Mouse (Mus musculus) liver, embryonic 11.5 days (tissue): ENCODE measurements around the gene Camk1g. TPM values are rescaled to one million over a fixed set of nuclear protein-coding genes. Genes with fewer than 3 reads are reported as not detected.

Experiments
- ATAC-seq: fragments of 200-750 bp; cut with Nextera tagmentation; replicated peaks from 2 replicates; pipeline ENCODE4 v1.8.0; 2017; ENCODE audit warnings: moderate number of reproducible peaks, mild to moderate bottlenecking, moderate TSS enrichment, moderate library complexity; ENCODE audit not compliant: low FRiP score
- DNase-seq: peaks from one replicate; pipeline ENCODE4 v3.0.0-alpha.2; 2017; ENCODE audit warnings: low spot score
- H3K27ac ChIP-seq: fragments of 300-500 bp; sonication (generic); 2 replicates; pipeline ENCODE4 v1.5.1; 2014; ENCODE audit warnings: mild to moderate bottlenecking, low read depth, low read length, control low read depth
- H3K27me3 ChIP-seq: fragments of 300-500 bp; sonication (generic); replicated peaks from 2 replicates; pipeline ENCODE4 v1.6.1; 2014; ENCODE audit warnings: low read length, mixed read lengths; ENCODE audit not compliant: control insufficient read depth, insufficient read depth
- H3K36me3 ChIP-seq: fragments of 300-500 bp; sonication (generic); 2 replicates; pipeline ENCODE4 v1.6.1; 2014; ENCODE audit warnings: mild to moderate bottlenecking, low read length, moderate library complexity, mixed read lengths; ENCODE audit not compliant: control insufficient read depth, insufficient read depth
- H3K4me1 ChIP-seq: fragments of 300-500 bp; sonication (generic); replicated peaks from 2 replicates; pipeline ENCODE4 v1.6.1; 2014; ENCODE audit warnings: low read length, mixed read lengths; ENCODE audit not compliant: control insufficient read depth, insufficient read depth
- H3K4me2 ChIP-seq: fragments of 300-500 bp; sonication (generic); 2 replicates; pipeline ENCODE4 v1.6.1; 2014; ENCODE audit warnings: mild to moderate bottlenecking, control low read depth, moderate library complexity
- H3K4me3 ChIP-seq: fragments of 300-500 bp; sonication (generic); 2 replicates; pipeline ENCODE4 v1.5.1; 2014; ENCODE audit warnings: low read depth, low read length, control low read depth
- H3K9ac ChIP-seq: fragments of 300-500 bp; sonication (generic); 2 replicates; pipeline ENCODE4 v1.6.1; 2014; ENCODE audit warnings: low read depth, low read length, control low read depth
- H3K9me3 ChIP-seq: fragments of 300-500 bp; sonication (generic); 2 replicates; pipeline ENCODE4 v1.6.1; 2016; ENCODE audit warnings: low read length, inconsistent platforms, mixed read lengths; ENCODE audit not compliant: control insufficient read depth
- WGBS: fragments of 180-500 bp; shearing (Covaris S2); extraction: QIAGEN DNeasy Blood & Tissue Kit; methylation state at CpG from one replicate; pipeline ENCODE4 v1.1.7; 2014; 5-methylcytosine and 5-hydroxymethylcytosine counted together
- polyA plus RNA-seq: library from polyadenylated mRNA; unstranded; fragments of >200 nt; fragmentation: Nextera tagmentation; extraction: Ambion mirVana; gene quantifications from 2 replicates; pipeline ENCODE4 v1.2.1, GENCODE M21; 2014

The Camk1g gene
- polyA plus RNA-seq, 1 experiment from 2014 or later, result 3.3 TPM

GRCm38 (mm10) chr1:193325891-193326290 is 44.2 kb downstream of the Camk1g start:
- H3K4me2 ChIP-seq, result no peak overlapping the region
- H3K9me3 ChIP-seq, result no peaks in the 10 kb centered on the region
- WGBS, result 84% methylated on average over 6 of the region's 6 CpGs
- H3K4me1 ChIP-seq, result peaks cover 2% of the 10 kb centered on the region; the same call in 1 of the 2 replicates
- ATAC-seq (no peak), DNase-seq (no peak)
- H3K9ac ChIP-seq, result no peak overlapping the region
- H3K27me3 ChIP-seq, result no peaks in the 10 kb centered on the region
- no peaks in the 10 kb centered on the region for H3K36me3 ChIP-seq
- no peak overlapping the region for H3K27ac ChIP-seq
- H3K4me3 ChIP-seq, result no peak overlapping the region

DNA sequence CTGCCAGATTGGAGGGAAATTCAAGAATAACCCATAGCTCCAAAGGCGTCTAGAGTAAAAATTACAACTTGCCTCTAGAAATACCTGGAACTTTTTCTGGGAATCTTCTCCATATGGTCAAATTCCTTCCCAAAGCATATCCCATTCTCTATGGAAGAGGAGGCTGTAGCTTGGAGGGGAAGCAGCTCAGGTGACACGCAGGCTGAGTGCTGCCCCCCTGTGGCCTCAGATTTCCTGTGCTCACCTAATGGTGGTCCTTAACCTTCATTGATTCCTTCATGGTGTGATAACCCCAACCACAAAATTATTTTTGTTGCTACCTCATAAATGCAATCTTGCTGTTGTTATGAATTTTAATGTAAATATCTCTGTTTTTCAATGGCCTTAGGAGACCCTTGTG is 45.9 kb downstream of the Camk1g start:
- Histone ChIP-seq H3K4me2 (no peak overlapping the region), H3K27me3 (no peaks in the 10 kb centered on the region), H3K27ac (no peak overlapping the region), H3K9ac (no peak overlapping the region), H3K36me3 (no peaks in the 10 kb centered on the region), H3K4me1 (peaks cover 2% of the 10 kb centered on the region; the same call in 1 of the 2 replicates), H3K9me3 (no peaks in the 10 kb centered on the region), H3K4me3 (no peak overlapping the region)
- ATAC-seq (no peak), DNase-seq (no peak)
- WGBS, result 35% methylated on average over 2 of the region's 2 CpGs

- Histone ChIP-seq H3K4me3 (no peak overlapping the region), H3K9ac (no peak overlapping the region), H3K4me2 (no peak overlapping the region), H3K9me3 (no peaks in the 10 kb centered on the region), H3K4me1 (peaks cover 2% of the 10 kb centered on the region; the same call in 1 of the 2 replicates), H3K36me3 (no peaks in the 10 kb centered on the region), H3K27me3 (no peaks in the 10 kb centered on the region), H3K27ac (no peak overlapping the region)
- WGBS, result 86% methylated on average over 6 of the region's 6 CpGs
- DNase-seq (no peak), ATAC-seq (no peak)
Measured at GRCm38 (mm10) chr1:193323686-193324085, 46.4 kb downstream of the Camk1g start.

DNA sequence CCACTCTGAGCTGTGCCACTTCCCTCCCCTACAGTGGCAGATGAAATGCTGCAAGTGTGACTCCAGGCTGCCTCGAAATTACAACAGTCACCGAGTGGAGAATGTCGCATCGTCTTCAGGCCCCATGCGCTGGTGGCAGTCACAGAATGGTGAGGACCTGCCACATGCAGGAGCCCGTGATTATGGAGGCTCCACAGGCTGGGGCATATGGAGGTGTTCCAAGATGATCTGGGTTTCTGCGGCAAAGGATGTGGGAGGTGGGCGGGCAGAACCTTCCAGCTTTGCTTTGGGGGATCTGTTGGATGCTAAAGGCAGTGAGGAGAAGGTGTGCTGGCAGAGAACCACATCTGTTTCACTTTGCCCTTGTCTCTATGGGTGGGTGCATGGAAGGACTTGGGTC is 49.7 kb downstream of the Camk1g start:
- WGBS, result 78% methylated on average over 8 of the region's 8 CpGs

DNA sequence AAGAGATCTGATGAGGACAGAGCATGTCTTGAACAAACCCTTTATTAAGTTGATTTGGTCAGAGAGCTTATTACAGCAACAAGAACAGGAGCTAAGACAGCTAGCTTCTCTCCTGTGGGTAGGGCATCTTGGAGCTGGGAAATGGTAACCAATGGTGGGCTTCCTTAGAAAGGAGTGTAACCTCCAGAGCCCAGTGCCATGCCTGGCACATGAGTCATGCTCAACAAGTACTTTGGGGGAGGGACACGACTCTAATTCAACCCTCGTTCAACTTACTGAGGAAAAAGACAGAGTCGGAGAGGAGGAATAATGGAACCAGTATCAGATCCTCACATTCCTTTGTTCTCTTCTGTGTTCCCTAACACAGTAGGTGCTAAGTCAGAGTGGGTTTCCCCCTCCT is 50.4 kb downstream of the Camk1g start:
- no peak overlapping the region for H3K4me3 ChIP-seq
- H3K9me3 ChIP-seq, result no peaks in the 10 kb centered on the region
- no peak overlapping the region for H3K4me2 ChIP-seq
- no peak overlapping the region for H3K9ac ChIP-seq
- no peaks in the 10 kb centered on the region for H3K4me1 ChIP-seq
- no peaks in the 10 kb centered on the region for H3K27me3 ChIP-seq
- H3K27ac ChIP-seq, result no peak overlapping the region
- WGBS, result 64% methylated on average over 3 of the region's 3 CpGs
- no peak for ATAC-seq
- DNase-seq, result no peak
- H3K36me3 ChIP-seq, result no peaks in the 10 kb centered on the region

More for the DNA sequence above, 49.7 kb downstream of the Camk1g start:
- Histone ChIP-seq H3K9me3 (no peaks in the 10 kb centered on the region), H3K27ac (no peak overlapping the region), H3K9ac (no peak overlapping the region), H3K4me1 (no peaks in the 10 kb centered on the region), H3K36me3 (no peaks in the 10 kb centered on the region), H3K4me3 (no peak overlapping the region), H3K4me2 (no peak overlapping the region), H3K27me3 (no peaks in the 10 kb centered on the region)
- ATAC-seq, result no peak
- no peak for DNase-seq

DNA sequence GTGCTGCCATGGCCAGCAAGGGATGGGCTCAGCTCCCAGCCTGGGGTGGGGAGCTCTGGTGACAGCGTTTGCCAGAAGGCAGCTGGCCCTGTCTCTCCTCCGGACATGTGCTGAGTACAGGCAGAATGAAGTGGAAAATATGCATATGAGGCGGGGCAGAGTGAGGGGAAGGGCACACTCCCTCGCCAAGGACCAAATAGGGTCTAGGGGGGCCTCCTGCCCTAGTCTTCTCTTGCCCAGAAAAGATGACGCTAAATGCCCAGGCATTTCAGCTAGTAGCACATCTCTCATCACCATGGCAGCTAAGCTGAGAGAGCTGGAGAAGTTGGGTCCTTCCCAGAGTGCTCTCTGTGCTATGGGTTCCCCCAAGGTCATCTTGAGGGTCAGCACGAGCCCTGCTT is 52.9 kb downstream of the Camk1g start:
- H3K27me3 ChIP-seq, result no peaks in the 10 kb centered on the region
- no peaks in the 10 kb centered on the region for H3K4me1 ChIP-seq
- no peak for ATAC-seq
- no peak overlapping the region for H3K4me2 ChIP-seq
- no peak overlapping the region for H3K27ac ChIP-seq
- DNase-seq, result no peak
- no peak overlapping the region for H3K9ac ChIP-seq
- H3K9me3 ChIP-seq, result no peaks in the 10 kb centered on the region
- H3K36me3 ChIP-seq, result no peaks in the 10 kb centered on the region
- 48% methylated on average over 6 of the region's 6 CpGs for WGBS
- H3K4me3 ChIP-seq, result no peak overlapping the region

GRCm38 (mm10) chr1:193316358-193316750 is 53.7 kb downstream of the Camk1g start:
- ATAC-seq (no peak), DNase-seq (no peak)
- no peak overlapping the region for H3K9ac ChIP-seq
- H3K4me2 ChIP-seq, result no peak overlapping the region
- H3K4me3 ChIP-seq, result no peak overlapping the region
- H3K4me1 ChIP-seq, result no peaks in the 10 kb centered on the region
- no peaks in the 10 kb centered on the region for H3K36me3 ChIP-seq
- no peaks in the 10 kb centered on the region for H3K27me3 ChIP-seq
- H3K9me3 ChIP-seq, result no peaks in the 10 kb centered on the region
- WGBS, result 68% methylated on average over 9 of the region's 9 CpGs
- no peak overlapping the region for H3K27ac ChIP-seq

DNA sequence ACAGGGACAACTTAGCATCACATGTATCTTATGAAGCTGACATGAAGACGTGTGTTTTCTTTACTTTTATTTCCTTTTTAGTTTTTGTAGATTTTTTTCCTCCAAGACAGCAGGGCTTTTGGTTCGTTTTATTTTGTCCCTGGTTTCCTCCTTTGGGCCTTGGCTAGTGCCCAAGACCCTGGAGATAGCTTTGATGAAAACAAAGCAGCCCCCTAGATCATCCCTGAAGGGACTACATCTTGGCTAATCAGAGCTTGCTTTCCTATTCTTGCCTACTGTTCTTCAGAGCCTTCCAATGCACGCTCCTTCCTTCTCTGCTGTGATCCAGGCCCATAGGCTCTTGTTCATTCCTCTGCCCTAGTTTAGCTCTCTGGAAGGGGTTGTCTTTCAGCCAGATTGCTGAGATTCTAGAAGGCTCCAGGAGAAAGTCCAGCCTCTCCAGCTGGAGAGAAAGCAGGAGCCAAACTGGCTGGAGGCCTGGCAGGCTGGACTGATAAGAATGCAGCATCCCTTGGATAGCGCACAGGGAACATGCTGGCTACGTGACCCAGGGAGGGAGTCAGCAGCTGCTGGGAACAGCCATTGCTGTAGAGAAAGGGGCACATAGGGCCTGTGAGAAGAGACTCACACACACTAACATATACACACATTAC is 54.3 kb downstream of the Camk1g start:
- no peak overlapping the region for H3K4me3 ChIP-seq
- H3K4me1 ChIP-seq, result no peaks in the 10 kb centered on the region
- ATAC-seq (no peak), DNase-seq (no peak)
- H3K9me3 ChIP-seq, result no peaks in the 10 kb centered on the region
- H3K9ac ChIP-seq, result no peak overlapping the region
- 60% methylated on average over 5 of the region's 5 CpGs for WGBS
- H3K4me2 ChIP-seq, result no peak overlapping the region
- no peaks in the 10 kb centered on the region for H3K27me3 ChIP-seq
- no peak overlapping the region for H3K27ac ChIP-seq
- no peaks in the 10 kb centered on the region for H3K36me3 ChIP-seq

- Histone ChIP-seq H3K4me3 (no peak overlapping the region), H3K4me2 (no peak overlapping the region), H3K9me3 (no peaks in the 10 kb centered on the region), H3K4me1 (no peaks in the 10 kb centered on the region), H3K27me3 (no peaks in the 10 kb centered on the region), H3K9ac (no peak overlapping the region), H3K27ac (no peak overlapping the region), H3K36me3 (no peaks in the 10 kb centered on the region)
- DNase-seq (no peak), ATAC-seq (peak; percentile 75)
- WGBS, result 58% methylated on average over 1 of the region's 1 CpGs
Measured at GRCm38 (mm10) chr1:193311596-193311995, 58.5 kb downstream of the Camk1g start.
